Mouse (Mus musculus) heart, adult 2 months (tissue): Measurements from ENCODE around the gene Myt1l. TPM values are rescaled to one million over a fixed set of nuclear protein-coding genes. Genes with fewer than 3 reads are reported as not detected.

Experiments used
- DNase-seq, 2 experiments: peaks; one replicate each; pipeline ENCODE4 v3.0.0; 2021
- H3K27ac ChIP-seq: fragments of 200-600 bp; 2 replicates; pipeline ENCODE4 v1.8.1; 2022
- H3K27me3 ChIP-seq: fragments of 200-500 bp; 2 replicates; pipeline ENCODE4 v1.6.1; 2012; ENCODE audit warnings: mild to moderate bottlenecking, low read length, inconsistent platforms, mixed read lengths; ENCODE audit not compliant: control insufficient read depth, insufficient read depth
- H3K36me3 ChIP-seq: fragments of 200-500 bp; 2 replicates; pipeline ENCODE4 v1.6.1; 2012; ENCODE audit warnings: low read length, inconsistent platforms; ENCODE audit not compliant: control insufficient read depth, insufficient read depth
- H3K4me1 ChIP-seq: fragments of 200-500 bp; 2 replicates; pipeline ENCODE4 v1.6.1; 2011; ENCODE audit warnings: low read length; ENCODE audit not compliant: control insufficient read depth, insufficient read depth
- H3K4me3 ChIP-seq: fragments of 200-600 bp; 2 replicates; pipeline ENCODE4 v1.8.1; 2022
- H3K79me2 ChIP-seq: fragments of 200-500 bp; replicated peaks from 2 replicates; pipeline ENCODE4 v1.6.1; 2012; ENCODE audit warnings: mild to moderate bottlenecking, inconsistent platforms, low read length, moderate library complexity, mixed read lengths; ENCODE audit not compliant: control insufficient read depth, insufficient read depth
- H3K9ac ChIP-seq: fragments of 200-500 bp; 2 replicates; pipeline ENCODE4 v1.6.1; 2012; ENCODE audit warnings: low read depth, mild to moderate bottlenecking, control low read depth, inconsistent platforms, low read length, mixed read lengths
- CTCF ChIP-seq: fragments of 200-600 bp; IDR thresholded peaks from 2 replicates; pipeline ENCODE4 v1.8.1; 2022; ENCODE audit warnings: antibody characterized with exemption, mild to moderate bottlenecking, moderate library complexity
- EP300 ChIP-seq: fragments of 200-500 bp; IDR thresholded peaks from 2 replicates; pipeline ENCODE4 v1.6.1; 2011; ENCODE audit warnings: low read depth, low read length, control low read depth; ENCODE audit not compliant: insufficient read depth
- POLR2A ChIP-seq: fragments of 200-500 bp; IDR thresholded peaks from 2 replicates; pipeline ENCODE4 v1.6.1; 2011; ENCODE audit warnings: mild to moderate bottlenecking, low read depth, low read length, control low read depth; ENCODE audit not compliant: insufficient read depth
- WGBS: fragments of 180-500 bp; shearing (Covaris S2); methylation state at CpG from one replicate; pipeline ENCODE4 v1.1.7; 2018; 5-methylcytosine and 5-hydroxymethylcytosine counted together
- intact Hi-C: fragments of 180-260 bp; cut with DNase I; formaldehyde crosslinking; loops from one replicate; pipeline ENCODE4 v1.15.1; 2025
- polyA plus RNA-seq: library from polyadenylated mRNA; depleted of rRNA; stranded (reverse); fragments of >200 nt; gene quantifications from 2 replicates; pipeline ENCODE4 v1.2.3, GENCODE M21; 2012
- total RNA-seq, 2 experiments: library from RNA; stranded (reverse); gene quantifications; 2 replicates each; pipeline ENCODE4 v1.2.3; 2021

Myt1l gene
- total and polyA plus RNA-seq, 3 experiments, result 0.06 TPM; not detected in 2

- Histone ChIP-seq H3K4me3 (no peak overlapping the region), H3K4me1 (no peaks in the 10 kb centered on the region), H3K27me3 (no peaks in the 10 kb centered on the region), H3K36me3 (no peaks in the 10 kb centered on the region), H3K27ac (no peak overlapping the region), H3K9ac (no peak overlapping the region), H3K79me2 (no peaks in the 10 kb centered on the region)
- intact Hi-C loops, result loop anchor here (1.0 to 5.0 kb wide), 4 partner anchors 37 to 208 kb away; no protein-coding TSS in a partner anchor
- TF ChIP-seq POLR2A (no peak), CTCF (peak; percentile 88)
- peak; percentile 45 to 46 for DNase-seq
- 37% methylated on average over 14 of the region's 14 CpGs for WGBS
These were observed 147.6 kb downstream of the Myt1l start for GRCm38 (mm10) chr12:29675594-29676362.

GRCm38 (mm10) chr12:29682384-29682783 lies 154.2 kb downstream of the Myt1l start:
- TF ChIP-seq EP300 (no peak), CTCF (no peak), POLR2A (no peak)
- DNase-seq, result no peak
- intact Hi-C loops, result no loop called here

GRCm38 (mm10) chr12:29682946-29683345 lies 154.8 kb downstream of the Myt1l start:
- H3K9ac ChIP-seq, result no peak overlapping the region
- 71% methylated on average over 8 of the region's 8 CpGs for WGBS
- no peak overlapping the region for H3K4me3 ChIP-seq
- no peaks in the 10 kb centered on the region for H3K79me2 ChIP-seq
- H3K27ac ChIP-seq, result no peak overlapping the region
- intact Hi-C loops, result no loop called here
- no peak for DNase-seq
- TF ChIP-seq EP300, result no peak
- TF ChIP-seq POLR2A, result no peak
- no peak for TF ChIP-seq CTCF
- no peaks in the 10 kb centered on the region for H3K4me1 ChIP-seq
- no peaks in the 10 kb centered on the region for H3K36me3 ChIP-seq
- H3K27me3 ChIP-seq, result no peaks in the 10 kb centered on the region

More at GRCm38 (mm10) chr12:29682384-29682783, 154.2 kb downstream of the Myt1l start:
- Histone ChIP-seq H3K27ac (no peak overlapping the region), H3K9ac (no peak overlapping the region), H3K4me1 (no peaks in the 10 kb centered on the region), H3K4me3 (no peak overlapping the region), H3K36me3 (no peaks in the 10 kb centered on the region), H3K27me3 (no peaks in the 10 kb centered on the region), H3K79me2 (no peaks in the 10 kb centered on the region)
- 47% methylated on average over 8 of the region's 8 CpGs for WGBS

- H3K36me3 ChIP-seq, result no peaks in the 10 kb centered on the region
- peaks cover 2% of the 10 kb centered on the region for H3K4me1 ChIP-seq
- H3K27me3 ChIP-seq, result no peaks in the 10 kb centered on the region
- H3K9ac ChIP-seq, result no peak overlapping the region
- H3K79me2 ChIP-seq, result no peaks in the 10 kb centered on the region
- no peak for TF ChIP-seq CTCF
- TF ChIP-seq EP300, result no peak
- no peak for TF ChIP-seq POLR2A
- no peak for DNase-seq
- no peak overlapping the region for H3K4me3 ChIP-seq
- intact Hi-C loops, result no loop called here
- 40% methylated on average over 8 of the region's 8 CpGs for WGBS
- H3K27ac ChIP-seq, result no peak overlapping the region
These were observed 158.1 kb downstream of the Myt1l start for GRCm38 (mm10) chr12:29686241-29686640.

- Histone ChIP-seq H3K9ac (no peak overlapping the region), H3K27ac (no peak overlapping the region), H3K4me3 (no peak overlapping the region), H3K4me1 (peaks cover 5% of the 10 kb centered on the region), H3K79me2 (no peaks in the 10 kb centered on the region), H3K36me3 (no peaks in the 10 kb centered on the region), H3K27me3 (no peaks in the 10 kb centered on the region)
- intact Hi-C loops, result no loop called here
- no peak for TF ChIP-seq CTCF
- no peak for TF ChIP-seq EP300
- no peak for TF ChIP-seq POLR2A
- 81% methylated on average over 5 of the region's 5 CpGs for WGBS
- no peak for DNase-seq
These were observed 163.4 kb downstream of the Myt1l start for GRCm38 (mm10) chr12:29691566-29691965.

- 14% methylated on average over 2 of the region's 2 CpGs for WGBS
- Histone ChIP-seq H3K36me3 (no peaks in the 10 kb centered on the region), H3K4me1 (peaks cover 11% of the 10 kb centered on the region), H3K9ac (no peak overlapping the region), H3K79me2 (no peaks in the 10 kb centered on the region), H3K4me3 (no peak overlapping the region), H3K27ac (peak overlapping the region; percentile 24; the same call in 1 of the 2 replicates), H3K27me3 (no peaks in the 10 kb centered on the region)
- no peak for DNase-seq
- TF ChIP-seq POLR2A, result no peak
- TF ChIP-seq CTCF, result no peak
- TF ChIP-seq EP300, result no peak
- intact Hi-C loops, result no loop called here
These were observed 167.0 kb downstream of the Myt1l start for GRCm38 (mm10) chr12:29695194-29695593.
